Mouse (Mus musculus) mesoderm, embryonic 11.5 days (tissue): Measurements from ENCODE around the gene Cwc22.

Experiments used
- DNase-seq: peaks from one replicate; pipeline ENCODE4 v3.0.0-alpha.2; 2012; ENCODE audit warnings: low read depth, low spot score

The Cwc22 gene

DNA sequence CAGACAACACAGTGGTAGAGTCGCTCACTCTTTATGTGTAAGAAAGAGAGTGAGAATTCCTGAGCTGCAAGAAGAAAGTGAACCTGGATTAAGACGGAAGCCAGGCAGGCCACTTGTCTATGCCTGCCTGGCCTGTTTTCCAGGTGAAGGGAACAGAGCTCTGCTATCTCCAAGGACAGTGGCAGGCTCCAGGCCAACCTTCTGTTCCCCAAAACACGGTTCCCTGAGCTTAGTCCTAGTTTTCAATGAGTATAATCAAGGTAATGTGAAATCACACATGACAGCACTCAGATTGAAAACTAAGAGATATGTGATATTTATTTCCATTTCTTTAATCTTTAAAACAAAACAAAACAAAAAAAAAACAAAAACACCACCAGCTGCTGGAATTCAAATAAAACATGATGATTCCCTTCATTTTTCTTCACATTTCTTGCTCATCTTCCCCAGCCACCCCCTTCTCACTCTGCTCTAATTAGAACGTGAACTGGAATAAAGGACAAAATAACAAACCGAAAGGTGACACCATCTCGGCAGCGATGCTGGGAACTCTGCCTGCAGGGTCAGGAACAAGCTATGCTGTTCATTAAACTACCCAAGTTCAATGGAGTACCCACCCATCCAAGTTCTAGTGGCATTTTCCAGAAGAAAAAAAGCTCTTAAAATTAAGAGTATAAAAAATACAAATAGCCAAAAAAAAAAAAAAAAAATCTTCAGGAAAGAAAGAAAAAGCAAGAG, 20.8 kb downstream of the Cwc22 start:
- no peak for DNase-seq

DNA sequence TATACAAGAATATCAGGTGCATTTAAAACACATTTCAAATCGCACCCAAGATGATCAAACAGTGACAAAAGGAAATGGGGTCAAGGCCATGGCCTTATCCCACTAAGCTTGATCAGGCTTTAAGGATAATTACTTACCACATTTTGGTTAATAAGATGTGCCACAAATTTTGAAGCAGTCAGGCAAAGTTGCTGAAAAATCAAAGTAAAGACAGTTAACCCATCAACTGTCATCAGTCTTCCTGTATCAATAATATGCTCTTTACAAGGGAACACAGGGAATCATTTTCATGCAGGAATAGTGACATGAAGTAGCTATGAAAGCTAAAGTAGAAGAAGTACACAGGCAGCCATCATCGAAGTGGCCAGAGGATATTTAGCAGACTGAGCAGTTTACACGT, 22.2 kb downstream of the Cwc22 start:
- DNase-seq = no peak

DNA sequence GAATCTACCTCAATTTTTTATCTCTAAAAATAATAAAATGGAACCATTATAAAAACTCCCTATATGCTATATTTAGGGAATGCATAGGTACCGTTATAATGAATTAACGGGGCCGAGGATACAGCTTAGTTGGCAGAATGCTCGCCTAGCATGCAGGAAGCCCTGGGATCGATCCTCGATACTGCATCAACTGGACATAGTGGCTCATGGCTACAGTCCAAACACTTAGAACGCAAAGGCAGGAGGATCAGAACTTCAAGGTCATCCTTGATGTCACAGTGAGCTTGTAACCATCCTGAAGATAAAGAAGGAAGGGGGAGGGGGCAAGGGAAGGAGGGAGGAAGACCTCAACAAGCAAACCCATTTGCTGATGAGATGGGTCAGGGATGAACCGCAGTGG, 23.0 kb downstream of the Cwc22 start:
- DNase-seq = no peak

DNA sequence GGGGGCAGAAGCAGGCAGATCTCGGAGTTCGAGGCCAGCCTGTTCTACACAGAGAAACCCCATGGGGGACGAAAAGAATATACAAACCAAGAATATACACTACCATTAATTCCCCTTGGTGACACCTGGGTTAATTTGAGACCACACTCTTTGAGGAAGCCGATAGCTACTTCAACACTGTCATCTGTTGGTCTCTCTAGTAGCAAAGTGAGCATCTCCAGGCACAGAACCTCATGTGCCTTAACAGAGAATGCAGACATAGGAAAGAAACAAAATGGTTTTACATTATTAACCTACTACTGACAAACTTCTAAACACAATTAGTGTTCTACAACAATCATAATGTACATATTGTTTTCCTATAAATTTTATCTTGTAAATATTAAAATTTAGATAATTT, 24.9 kb downstream of the Cwc22 start:
- DNase-seq = no peak

GRCm38 (mm10) chr2:77920621-77921020, 25.6 kb downstream of the Cwc22 start:
- no peak for DNase-seq

DNA sequence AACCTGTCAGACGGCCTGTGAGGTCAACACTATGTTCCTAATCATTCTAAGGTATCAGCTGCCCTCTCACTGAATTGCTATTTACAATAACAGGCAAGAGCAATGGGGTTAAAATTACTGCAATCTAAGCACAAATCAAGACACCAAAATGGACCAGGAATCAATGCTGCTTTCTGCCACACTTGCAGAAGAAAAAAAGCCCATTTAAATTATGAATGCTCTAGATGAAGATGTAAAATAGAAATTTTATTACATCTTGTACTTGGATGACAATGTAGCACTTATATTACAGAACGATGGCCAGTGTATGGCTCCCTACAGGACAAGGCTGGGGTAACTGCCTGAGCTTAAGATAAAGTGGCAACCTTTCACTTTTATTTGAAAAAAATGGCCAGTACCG, 27.7 kb downstream of the Cwc22 start:
- DNase-seq = no peak

GRCm38 (mm10) chr2:77918006-77918405, 28.2 kb downstream of the Cwc22 start:
- no peak for DNase-seq

DNA sequence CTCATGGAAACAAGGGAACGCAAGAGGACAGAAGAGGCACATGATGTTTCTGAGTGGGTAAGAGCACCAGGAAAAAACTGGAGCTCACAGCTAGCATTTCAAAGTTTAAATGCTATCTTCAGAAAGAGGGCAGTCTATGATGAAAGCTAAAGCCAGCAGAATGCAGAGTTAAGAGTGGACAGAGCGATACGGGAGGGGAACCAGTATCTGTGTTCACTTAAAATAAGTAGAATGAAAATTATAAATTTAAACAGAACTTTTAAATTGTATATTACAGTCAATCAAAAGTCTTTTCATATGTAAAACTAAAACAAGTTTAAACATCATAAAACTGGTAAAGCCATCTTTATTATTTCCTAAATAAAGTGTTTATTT, 28.8 kb downstream of the Cwc22 start:
- no peak for DNase-seq

DNA sequence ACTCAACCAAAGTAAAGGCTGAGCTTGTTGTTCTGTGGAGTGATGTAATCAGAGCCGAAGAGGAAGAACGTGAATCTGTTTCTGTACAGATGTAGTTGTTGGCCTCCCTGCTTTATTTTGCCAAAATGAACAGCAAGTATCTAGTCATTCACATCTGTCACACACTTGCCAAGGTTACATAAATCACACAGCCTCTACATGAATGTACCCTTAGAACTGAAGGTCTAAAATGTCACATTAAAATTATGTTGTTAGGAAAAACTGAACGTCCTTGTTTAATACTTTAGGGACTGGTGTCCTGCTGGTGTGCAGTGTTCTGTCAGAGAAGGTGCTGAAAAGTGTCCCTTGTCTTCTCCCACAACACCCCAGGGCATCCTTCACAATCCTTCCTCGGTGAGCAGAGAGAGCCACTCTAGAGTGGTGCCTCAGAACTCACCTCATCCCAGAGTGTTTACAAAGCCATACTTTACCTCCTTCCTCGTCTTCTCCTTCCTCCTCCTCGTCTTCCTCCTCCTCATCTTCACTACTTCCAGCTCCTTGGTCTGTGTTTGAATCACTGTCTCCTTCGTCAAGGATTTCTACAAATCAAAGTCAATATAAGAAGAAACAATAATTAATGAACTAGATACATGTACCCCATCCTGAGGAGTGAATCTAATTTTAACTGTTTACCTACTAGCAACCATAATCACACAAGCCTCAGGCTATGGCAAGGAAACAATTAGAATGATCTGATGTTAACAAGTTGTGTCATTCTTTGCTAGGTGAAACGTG, 29.4 kb downstream of the Cwc22 start:
- no peak for DNase-seq

DNA sequence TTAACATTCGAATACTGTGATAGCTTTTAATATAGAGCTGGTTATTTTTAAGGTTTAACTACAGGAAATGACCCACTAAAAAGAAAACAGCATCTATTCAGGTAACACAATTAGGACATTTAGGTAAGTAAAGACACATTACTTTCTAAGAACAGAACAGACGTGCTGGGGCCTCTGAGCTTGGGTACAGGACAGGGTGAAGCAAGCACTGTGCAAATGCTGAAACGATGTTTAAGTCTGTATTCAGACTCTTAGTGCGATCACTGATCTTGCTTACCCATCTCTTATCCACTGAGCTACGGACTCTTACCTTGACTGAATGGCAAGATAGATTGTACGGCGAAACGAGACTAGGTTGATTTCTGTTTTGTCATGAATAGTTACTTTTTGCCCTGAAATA, 31.0 kb downstream of the Cwc22 start:
- no peak for DNase-seq

GRCm38 (mm10) chr2:77913628-77914027, 32.5 kb downstream of the Cwc22 start:
- DNase-seq = no peak

DNA sequence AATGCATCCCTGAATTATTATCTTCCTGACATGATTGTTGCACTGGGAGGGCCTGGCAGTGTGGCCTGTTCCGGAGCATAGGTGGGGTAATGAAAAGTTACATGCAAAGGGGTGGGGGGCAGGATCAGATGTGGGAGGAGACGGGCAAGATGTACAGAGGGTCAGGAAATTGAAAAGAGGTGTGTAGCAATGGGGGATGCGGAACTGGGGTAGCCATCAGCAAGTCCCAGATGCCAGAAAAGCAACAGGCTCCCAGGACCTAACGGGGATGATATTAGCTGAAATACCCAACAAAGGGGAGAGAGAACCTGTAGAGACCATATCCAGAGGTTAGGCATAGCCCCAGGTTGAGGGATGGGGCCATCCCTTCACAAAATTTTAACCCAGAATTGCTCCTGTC, 34.0 kb downstream of the Cwc22 start:
- no peak for DNase-seq

- DNase-seq = no peak
Measured at GRCm38 (mm10) chr2:77911452-77911851, 34.7 kb downstream of the Cwc22 start.

- peak; percentile 62 for DNase-seq
Measured at GRCm38 (mm10) chr2:77910216-77910615, 36.0 kb downstream of the Cwc22 start.

- DNase-seq = no peak
Measured at GRCm38 (mm10) chr2:77907164-77907563, 39.0 kb downstream of the Cwc22 start.

- no peak for DNase-seq
Measured at GRCm38 (mm10) chr2:77905023-77905422, 41.2 kb downstream of the Cwc22 start.

- DNase-seq = no peak
Measured at GRCm38 (mm10) chr2:77904495-77904894, 41.7 kb downstream of the Cwc22 start.

GRCm38 (mm10) chr2:77903979-77904378, 42.2 kb downstream of the Cwc22 start:
- DNase-seq = no peak

DNA sequence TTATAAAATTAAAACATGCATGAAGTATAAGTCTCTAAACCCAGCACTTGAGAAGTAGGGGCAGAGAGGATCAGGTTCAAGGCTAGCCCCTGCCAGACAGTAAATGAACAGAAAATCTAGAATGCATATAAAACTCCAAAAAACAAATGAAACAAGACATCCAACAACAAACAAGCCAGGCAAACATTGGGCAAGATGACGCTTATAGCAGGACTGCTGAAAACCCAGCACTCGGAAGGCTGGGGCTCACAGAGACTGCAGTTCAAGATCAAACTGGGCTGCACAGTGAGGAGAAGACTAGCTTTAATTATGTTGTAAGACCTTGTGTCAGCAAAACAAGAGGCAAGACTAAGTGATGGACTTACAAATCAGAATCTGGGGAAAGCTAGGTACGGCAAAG, 43.1 kb downstream of the Cwc22 start:
- DNase-seq = no peak

DNA sequence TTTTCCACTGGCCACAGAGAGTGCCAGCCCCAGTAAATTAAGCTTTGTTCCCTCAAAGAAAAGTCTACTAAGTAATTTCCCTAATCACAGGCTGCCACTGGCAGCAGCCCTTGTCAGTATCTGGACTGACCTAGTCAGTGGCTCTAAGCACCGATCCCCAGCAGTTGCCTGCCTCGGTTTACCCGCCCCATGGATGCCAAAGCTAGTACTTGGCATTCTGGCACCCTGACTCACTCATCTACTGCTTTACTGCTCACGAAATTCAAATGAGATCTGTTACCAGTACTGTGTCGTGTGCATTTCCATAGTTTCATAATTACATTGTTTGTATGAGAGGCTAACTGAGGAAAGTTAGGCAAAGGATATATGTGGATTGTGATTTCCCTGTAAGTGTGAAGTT, 44.9 kb downstream of the Cwc22 start:
- DNase-seq = no peak

GRCm38 (mm10) chr2:77900741-77901140, 45.4 kb downstream of the Cwc22 start:
- no peak for DNase-seq

GRCm38 (mm10) chr2:77900111-77900510, 46.1 kb downstream of the Cwc22 start:
- no peak for DNase-seq

GRCm38 (mm10) chr2:77898436-77898835, 47.7 kb downstream of the Cwc22 start:
- DNase-seq = no peak
